ENCODE assay signal across 11 mouse cellular contexts in the genomic region with DNA sequence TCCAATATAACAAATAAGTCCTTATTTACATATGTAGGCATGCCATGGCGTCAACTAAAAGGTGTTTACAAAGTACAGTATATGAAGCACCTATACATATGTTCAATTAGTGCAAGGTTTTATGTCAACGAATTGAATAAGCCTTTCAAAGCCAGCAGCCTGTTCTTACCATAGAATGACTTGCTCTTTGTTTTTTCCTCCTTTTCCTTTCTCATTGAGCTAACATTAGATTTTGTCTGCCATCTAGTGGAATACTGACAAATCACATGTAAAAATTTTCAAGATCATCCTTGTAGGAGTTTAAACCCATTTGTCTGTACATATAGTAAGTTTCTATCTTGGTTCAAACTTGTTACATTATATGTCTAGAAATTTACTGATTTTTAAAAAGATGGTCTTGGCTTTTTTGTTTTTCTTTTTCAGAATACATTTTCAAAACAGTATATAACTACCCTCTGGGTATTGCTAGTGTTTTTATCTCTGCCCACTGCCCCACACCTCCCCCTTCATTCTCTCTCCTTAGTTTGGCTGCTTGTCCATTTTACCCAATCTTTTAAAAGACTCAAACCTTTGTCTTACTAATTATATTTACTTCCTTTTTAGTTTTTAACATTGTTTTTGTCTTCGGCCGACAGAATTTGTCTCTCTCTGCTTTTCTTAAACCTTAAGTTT.
DNase-seq lines count a peak whose midpoint lies in the region; ATAC-seq and TF ChIP-seq lines count a peak whose summit lies in the region.
"Had no signal": no experiment of that assay in that cellular context is flagged by ENCODE, and none has a peak within 500 bp of the region (broad histone marks: within the 10 kb centered on the region; RNA-seq: fewer than 3 reads in every experiment).

No protein-coding gene starts in this region.

- peak; percentile 19 to 69 for DNase-seq in left cerebral cortex, postnatal 14 days (ENCODE audit: low spot score in 2 of 2)
- DNase-seq in left cerebral cortex, adult 8-10 months (ENCODE audit: low spot score in 2 of 2): no peak
- peak; percentile 50 for DNase-seq in R1 (ENCODE audit: low read depth, low spot score)
- peak; percentile 75 for DNase-seq in midbrain, postnatal 0 days (ENCODE audit: low spot score)
- no peak for DNase-seq in adrenal gland, adult 18-20 months (ENCODE audit: low spot score in 2 of 2)
- no peak for DNase-seq in urinary bladder, postnatal 36 days (ENCODE audit: low spot score in 2 of 2)
- DNase-seq in thymus, postnatal 14 days: no peak
- DNase-seq: liver, embryonic 13.5 days had no signal

- no peak overlapping the region for H3K4me2 ChIP-seq in forebrain, embryonic 16.5 days (ENCODE audit: low read length)
- no peak overlapping the region for H3K4me2 ChIP-seq in midbrain, postnatal 0 days (ENCODE audit: low read depth, low read length, poor library complexity, severe bottlenecking)
- H3K4me2 ChIP-seq: embryonic facial prominence, embryonic 12.5 days; liver, embryonic 13.5 days; stomach, embryonic 15.5 days had no signal

- intact Hi-C loops in left cerebral cortex, postnatal 14 days (cut with DNase I): loop anchor here (10.0 kb wide), 1 partner anchor 191 kb away; a partner anchor contains a TSS

- peak; percentile 80 for ATAC-seq in forebrain, embryonic 16.5 days
- peak; percentile 41; the same call in 1 of the 2 replicates for ATAC-seq in midbrain, postnatal 0 days (ENCODE audit: low FRiP score)

- 48% methylated on average over 4 of the region's 4 CpGs for WGBS in forebrain, embryonic 16.5 days
- WGBS in midbrain, postnatal 0 days: 63% methylated on average over 4 of the region's 4 CpGs

- H3K36me3 ChIP-seq in forebrain, embryonic 16.5 days (ENCODE audit: control insufficient read depth, insufficient read depth): no peaks in the 10 kb centered on the region
- H3K36me3 ChIP-seq in midbrain, postnatal 0 days (ENCODE audit: insufficient read depth, low read length): no peaks in the 10 kb centered on the region
- H3K36me3 ChIP-seq: embryonic facial prominence, embryonic 12.5 days; liver, embryonic 13.5 days; stomach, embryonic 15.5 days had no signal

- H3K27me3 ChIP-seq in forebrain, embryonic 16.5 days (replicated peaks; ENCODE audit: control insufficient read depth, insufficient read depth, low read length): no peaks in the 10 kb centered on the region
- no peaks in the 10 kb centered on the region for H3K27me3 ChIP-seq in midbrain, postnatal 0 days (ENCODE audit: insufficient read depth, low read length)
- H3K27me3 ChIP-seq: embryonic facial prominence, embryonic 12.5 days; liver, embryonic 13.5 days; stomach, embryonic 15.5 days had no signal

- H3K9ac ChIP-seq in forebrain, embryonic 16.5 days (replicated peaks; ENCODE audit: low read depth, low read length): no peak overlapping the region
- no peak overlapping the region for H3K9ac ChIP-seq in midbrain, postnatal 0 days (replicated peaks; ENCODE audit: low read length, poor library complexity, severe bottlenecking)
- H3K9ac ChIP-seq: embryonic facial prominence, embryonic 12.5 days; liver, embryonic 13.5 days; stomach, embryonic 15.5 days had no signal

- no peaks in the 10 kb centered on the region for H3K9me3 ChIP-seq in forebrain, embryonic 16.5 days (ENCODE audit: control insufficient read depth, low read length)
- H3K9me3 ChIP-seq in midbrain, postnatal 0 days (ENCODE audit: low read length): no peaks in the 10 kb centered on the region
- H3K9me3 ChIP-seq: embryonic facial prominence, embryonic 12.5 days; liver, embryonic 13.5 days; stomach, embryonic 15.5 days had no signal

- peak; percentile 86 for TF ChIP-seq CTCF in midbrain, postnatal 0 days (IDR thresholded peaks at IDR 0.05)

- H3K27ac ChIP-seq in forebrain, embryonic 16.5 days (ENCODE audit: low read length): no peak overlapping the region
- H3K27ac ChIP-seq in midbrain, postnatal 0 days (ENCODE audit: low read depth, low read length): no peak overlapping the region
- H3K27ac ChIP-seq: embryonic facial prominence, embryonic 12.5 days; liver, embryonic 13.5 days; stomach, embryonic 15.5 days had no signal

- no peaks in the 10 kb centered on the region for H3K4me1 ChIP-seq in forebrain, embryonic 16.5 days (replicated peaks; ENCODE audit: control insufficient read depth, insufficient read depth, low read length)
- H3K4me1 ChIP-seq in midbrain, postnatal 0 days (ENCODE audit: insufficient read depth, low read length): no peaks in the 10 kb centered on the region
- H3K4me1 ChIP-seq: embryonic facial prominence, embryonic 12.5 days; liver, embryonic 13.5 days; stomach, embryonic 15.5 days had no signal

- H3K4me3 ChIP-seq in forebrain, embryonic 16.5 days (replicated peaks; ENCODE audit: low read length): no peak overlapping the region
- H3K4me3 ChIP-seq in midbrain, postnatal 0 days (ENCODE audit: low read depth, low read length): no peak overlapping the region
- H3K4me3 ChIP-seq: embryonic facial prominence, embryonic 12.5 days; liver, embryonic 13.5 days; stomach, embryonic 15.5 days had no signal

Comparison
In these comparisons a context has a peak if more than half of its experiments do, and no peak if none do; other contexts are left out.
1. DNase-seq: peak in left cerebral cortex, postnatal 14 days (2 of 2), R1 (single experiment) and midbrain, postnatal 0 days (single experiment); none in left cerebral cortex, adult 8-10 months (0 of 2), adrenal gland, adult 18-20 months (0 of 2), urinary bladder, postnatal 36 days (0 of 2) and thymus, postnatal 14 days (single experiment).